Mouse (Mus musculus): Measurements from ENCODE around the gene Rgs12. TPM values are rescaled to one million over a fixed set of nuclear protein-coding genes. Genes with fewer than 3 reads are reported as not detected.
A peak's percentile ranks its signal among the peaks of the same experiment; 100 is the strongest.

The Rgs12 gene
- total RNA-seq, 2 experiments from 2014 or later: 18.9 to 20.4 TPM

DNA sequence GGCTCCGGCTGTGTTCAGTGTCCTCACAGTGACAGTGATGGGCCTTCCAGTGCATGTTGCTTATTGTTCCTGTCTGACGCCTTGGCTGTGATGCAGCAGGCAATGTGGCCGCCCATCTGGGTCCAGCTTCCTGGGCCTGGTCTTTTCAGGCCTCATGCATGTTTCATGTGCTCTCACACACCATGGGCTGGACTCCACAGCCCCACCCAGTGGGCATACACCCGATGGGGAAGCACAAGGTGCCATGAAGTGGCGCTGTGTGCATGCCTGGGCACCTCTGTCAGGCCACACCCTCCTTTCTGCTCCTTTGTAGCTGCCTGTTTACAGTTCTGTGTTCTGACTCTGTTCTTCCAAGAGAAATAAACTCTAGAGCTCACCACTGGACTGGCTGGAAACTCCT lies 83.8 kb downstream of the Rgs12 start:
- DNase-seq: no peak

DNA sequence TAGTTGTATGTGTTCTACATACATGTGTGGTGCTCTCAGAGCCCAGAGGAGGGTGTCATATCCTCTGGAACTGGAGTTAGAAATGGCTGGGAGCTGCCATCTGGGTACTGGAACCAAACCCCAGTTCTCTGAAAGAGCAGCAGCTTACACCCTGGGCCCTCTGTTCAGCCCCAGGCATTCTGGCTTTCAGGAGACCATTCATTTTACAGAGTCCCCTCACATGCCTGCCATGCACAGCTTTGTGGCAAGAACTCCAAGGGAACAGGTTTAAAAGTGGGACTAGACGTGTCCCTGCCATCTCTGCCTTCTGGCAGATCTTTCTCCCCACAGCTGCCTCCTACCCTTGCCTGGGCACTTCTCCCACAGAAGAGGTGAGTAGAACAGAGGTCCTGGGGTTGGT lies 84.4 kb downstream of the Rgs12 start:
- DNase-seq: no peak

DNA sequence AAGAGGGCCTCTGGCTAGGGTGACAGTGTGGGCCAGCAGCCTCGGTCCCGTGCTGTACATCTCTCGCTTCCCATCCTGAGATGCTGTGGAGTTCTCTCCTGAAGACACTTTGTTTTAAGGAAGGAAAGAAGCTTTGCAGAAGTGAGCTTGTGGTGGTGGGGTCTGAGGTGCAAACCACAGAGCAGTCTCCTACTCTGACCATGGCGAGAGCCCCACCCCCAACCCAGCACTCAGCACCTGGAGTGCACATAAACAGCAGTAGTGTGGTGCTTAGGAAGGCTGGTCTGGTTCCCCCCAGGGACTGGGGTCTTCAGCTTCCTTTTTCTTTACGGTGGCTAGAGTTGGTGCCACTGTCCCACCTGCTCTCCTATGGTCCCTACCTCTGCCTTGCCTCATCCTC lies 85.9 kb downstream of the Rgs12 start:
- no peak for DNase-seq

DNA sequence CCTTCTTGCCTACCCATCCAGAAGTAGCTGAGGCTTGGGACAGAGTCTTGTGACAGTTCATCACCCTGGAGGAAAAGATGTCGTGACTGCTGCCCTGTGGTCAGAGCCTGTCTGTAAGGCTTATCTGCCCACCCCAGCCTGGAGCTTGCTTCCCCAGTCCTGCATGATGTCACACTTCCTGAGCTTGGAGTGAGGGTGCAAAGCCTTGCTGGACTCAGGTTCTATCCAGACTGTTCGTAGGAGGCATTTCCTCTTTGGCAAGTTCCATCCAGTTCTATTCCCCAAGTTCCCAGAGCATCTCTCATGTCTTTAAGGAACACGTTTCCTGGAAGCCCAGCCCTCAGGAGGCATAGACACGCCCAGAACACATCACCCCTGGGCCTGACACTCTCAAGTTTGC lies 86.5 kb downstream of the Rgs12 start:
- DNase-seq: peak; percentile 40 to 81

DNA sequence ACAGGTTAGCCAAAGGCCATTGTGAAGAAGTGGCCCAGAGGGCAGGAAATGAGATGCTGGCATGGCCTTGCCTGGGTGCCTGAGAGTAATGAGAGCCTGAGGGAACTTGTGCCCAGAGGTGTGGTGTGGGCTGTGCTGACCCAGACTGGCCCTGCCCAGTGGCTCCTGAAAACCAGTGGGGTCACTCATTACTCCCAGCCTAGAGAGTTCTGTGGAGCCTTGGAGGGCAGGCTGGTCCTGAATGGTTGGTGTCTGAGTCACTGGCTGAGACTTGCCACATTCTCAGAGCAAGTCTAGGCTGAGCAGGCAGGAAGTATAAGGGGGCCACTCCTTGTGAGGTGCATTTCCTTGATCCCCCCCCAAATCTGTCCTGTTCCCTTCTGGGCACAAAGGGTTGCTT lies 88.2 kb downstream of the Rgs12 start:
- DNase-seq: no peak

DNA sequence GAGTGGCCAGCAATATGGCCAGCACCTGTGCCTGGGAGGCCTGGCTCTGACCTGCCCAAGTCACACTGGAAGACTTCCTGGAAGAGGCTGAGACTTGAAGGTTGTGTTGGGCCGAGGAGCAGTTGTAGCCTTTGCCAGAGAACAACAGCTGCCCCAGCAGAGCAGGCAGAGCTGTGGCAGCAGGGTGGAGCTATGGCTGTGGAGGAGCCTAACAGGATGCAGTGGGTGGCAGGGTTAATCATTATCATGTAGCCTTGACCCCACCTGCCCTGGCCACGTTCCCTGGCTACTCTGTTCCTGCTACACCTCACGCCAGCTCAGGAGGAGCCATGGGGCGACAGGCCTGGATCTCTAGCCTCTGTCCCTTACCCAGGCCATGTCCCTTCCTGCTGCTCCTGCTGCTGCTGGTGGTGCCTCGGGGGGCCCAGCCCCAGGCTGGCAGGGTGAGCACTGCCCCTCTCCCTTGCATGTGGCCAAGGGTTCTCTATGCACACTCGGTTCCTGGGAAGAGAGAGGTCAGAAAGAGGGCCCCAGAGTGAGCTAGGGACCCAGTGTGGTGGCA lies 92.1 kb downstream of the Rgs12 start, which contains the start of gene Hgfac:
TSS of gene Hgfac (plus strand) at position 242 of the 562 bp plus-strand sequence.
- DNase-seq: no peak

DNA sequence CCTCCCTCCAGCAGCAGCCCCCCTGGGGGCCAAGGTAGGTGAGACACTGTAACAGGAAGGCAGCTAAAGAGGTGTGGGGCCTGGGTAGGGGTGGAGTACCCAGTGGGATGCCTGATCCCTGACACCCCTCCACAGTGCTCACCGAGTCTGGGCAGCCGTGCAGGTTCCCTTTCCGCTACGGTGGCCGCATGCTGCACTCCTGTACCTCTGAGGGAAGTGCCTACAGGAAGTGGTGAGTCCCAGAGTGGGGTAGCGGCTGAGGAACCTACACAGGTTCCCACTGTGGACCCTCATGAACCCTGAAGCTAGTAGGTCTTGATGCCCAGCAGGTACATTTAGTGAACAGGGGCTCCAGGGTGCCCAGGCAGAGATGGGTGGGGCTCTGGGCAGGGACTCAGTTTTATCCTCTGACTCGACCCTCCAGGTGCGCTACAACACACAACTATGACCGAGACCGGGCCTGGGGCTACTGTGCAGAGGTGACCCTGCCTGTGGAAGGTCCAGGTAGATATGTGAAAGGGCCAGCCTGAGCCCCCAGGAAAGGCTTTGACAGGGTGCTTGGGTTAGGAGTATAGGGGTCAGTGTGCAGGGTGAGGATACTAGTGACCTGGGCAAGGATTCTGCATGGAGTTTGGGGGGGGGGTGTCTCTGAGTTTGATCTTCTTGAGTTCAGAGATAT lies 93.3 kb downstream of the Rgs12 start:
- no peak for DNase-seq

DNA sequence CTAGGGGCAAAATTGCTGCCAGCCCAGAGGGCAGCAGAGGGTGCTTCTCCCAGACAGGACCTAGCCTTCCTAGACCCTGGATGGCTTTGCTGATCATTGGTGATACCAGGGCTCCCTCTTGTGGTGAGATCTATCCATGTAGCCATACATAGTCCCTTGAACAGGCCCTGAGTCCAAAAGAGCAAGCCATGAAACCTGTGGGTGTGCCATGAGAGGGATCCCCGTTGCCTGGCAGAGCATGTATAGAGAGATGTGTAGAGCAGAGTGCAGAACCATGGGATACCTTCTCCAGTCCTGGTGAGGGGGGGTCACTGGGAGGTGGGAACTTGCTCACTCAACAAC lies 93.8 kb downstream of the Rgs12 start:
- peak; percentile 80 to 88 for DNase-seq

DNA sequence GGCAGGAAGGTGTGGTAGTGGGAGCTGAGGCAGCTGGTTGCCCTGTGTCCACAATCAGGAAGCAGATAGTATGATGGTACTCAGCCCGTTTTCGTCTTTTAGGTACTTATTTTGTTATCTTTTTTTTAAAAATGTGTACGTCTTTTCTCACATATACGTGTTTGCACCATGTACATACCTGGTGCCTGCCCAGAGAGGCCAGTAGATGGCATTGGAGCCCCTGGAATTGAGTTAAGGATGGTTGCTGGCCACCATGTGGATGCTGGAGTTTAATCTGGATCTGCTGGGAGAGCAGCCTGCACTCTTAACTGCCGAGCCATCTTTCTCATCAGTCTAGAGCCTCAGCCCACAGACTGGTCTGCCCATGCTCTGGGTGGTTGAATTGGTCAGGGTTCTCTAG lies 101.3 kb downstream of the Rgs12 start:
- no peak for DNase-seq

DNA sequence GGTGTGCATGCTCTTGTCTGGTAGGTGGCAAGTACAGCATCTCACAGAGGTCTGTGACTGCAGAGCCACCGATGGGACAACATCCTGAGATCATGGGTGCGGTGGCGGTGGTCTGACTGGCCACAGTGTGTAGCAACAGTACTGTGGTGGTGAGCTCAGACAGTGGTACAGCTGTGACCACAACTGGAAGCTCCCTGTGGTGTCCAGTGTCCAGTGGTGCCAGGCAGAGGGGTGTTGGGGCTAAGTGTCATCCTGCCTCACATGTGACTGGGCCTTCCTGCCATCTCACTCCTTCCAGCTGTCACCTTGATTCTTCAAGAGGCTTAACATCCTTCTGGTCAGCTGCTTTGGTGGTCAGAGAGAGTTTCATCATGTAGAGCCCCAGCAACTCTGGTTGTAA lies 105.4 kb downstream of the Rgs12 start:
- no peak for DNase-seq

DNA sequence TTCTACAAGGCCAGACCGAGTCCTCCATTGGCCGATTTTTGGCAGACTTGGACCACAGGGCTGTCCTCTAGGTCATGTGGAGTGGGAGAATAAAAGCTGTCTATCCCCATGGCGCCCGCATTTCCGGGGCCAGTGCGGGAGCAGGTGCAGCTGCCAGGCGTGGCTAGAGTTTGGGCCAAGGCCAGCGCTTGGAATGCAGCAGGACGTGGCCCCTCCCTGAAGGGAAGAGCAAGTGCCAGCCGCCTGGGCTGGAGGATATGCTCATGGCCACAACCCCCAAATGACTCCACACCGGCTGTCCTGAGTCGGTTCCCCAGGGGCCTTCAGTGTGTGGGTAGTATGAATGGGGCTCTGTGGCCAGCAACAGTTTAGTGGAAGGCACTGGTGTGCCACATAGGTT lies 105.8 kb downstream of the Rgs12 start:
- DNase-seq: peak in 1 of 2 experiments; percentile 53

DNA sequence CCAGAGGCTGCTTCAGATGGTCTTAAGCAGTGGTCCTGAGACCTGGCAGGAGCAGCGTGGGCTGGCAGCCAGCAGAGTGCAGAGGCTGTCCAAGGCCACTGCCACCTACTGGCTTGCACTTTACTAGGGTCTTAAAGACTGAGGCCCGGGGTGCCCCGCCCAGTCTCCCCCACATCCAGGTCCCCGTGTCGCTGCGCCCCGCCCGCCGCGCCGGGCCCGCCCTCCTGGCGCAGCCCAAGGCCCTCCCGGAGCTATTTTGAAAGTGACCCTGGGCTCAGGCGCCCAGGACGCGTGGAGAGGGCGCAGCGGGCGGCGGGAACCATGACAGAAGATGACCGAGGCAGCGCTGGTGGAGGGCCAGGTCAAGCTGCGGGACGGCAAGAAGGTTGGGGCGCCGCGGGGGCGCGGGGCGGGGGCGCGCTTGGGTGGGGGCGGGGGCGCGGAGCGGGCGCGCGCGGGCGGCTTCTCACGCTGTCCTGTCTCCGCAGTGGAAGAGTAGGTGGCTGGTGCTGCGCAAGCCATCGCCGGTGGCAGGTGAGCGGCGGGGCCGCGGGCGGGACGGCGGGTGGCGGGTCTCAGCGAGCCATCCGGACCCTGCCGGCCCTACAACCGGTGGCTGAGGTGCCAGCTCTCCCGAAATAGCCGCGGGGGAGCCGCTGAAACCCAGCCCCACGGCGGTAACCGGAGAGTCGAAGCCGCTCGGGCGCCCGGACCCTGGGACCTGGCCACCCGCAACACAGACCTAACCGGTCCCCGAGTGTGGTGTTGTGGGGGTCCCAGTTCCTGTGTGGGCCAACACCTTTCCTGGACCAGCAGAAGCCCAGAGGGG lies 107.6 kb downstream of the Rgs12 start, which contains the start of gene Dok7:
TSS of gene Dok7 (plus strand) at position 163 of the 829 bp plus-strand sequence.
- peak; percentile 71 to 81 for DNase-seq

DNA sequence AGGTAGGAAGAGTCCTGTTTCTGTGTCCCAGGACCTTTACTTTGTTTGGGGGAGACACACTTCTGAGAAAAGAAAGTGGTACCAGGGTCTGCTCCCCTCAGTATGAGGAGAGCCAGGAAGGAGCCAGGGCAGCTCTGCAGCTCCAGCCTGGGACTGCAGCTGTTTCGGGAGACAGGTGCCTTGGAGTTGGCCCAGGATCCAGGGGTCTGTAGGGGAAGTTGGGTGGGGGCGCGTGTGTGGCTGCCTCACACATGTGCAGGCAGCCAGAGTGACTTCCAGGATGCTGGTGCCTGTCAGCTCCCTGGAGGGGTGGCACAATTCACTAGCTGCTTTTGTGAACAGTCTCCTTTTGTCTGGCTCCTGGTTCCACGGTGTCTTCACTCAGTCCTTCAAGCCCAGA lies 108.3 kb downstream of the Rgs12 start:
- no peak for DNase-seq

DNA sequence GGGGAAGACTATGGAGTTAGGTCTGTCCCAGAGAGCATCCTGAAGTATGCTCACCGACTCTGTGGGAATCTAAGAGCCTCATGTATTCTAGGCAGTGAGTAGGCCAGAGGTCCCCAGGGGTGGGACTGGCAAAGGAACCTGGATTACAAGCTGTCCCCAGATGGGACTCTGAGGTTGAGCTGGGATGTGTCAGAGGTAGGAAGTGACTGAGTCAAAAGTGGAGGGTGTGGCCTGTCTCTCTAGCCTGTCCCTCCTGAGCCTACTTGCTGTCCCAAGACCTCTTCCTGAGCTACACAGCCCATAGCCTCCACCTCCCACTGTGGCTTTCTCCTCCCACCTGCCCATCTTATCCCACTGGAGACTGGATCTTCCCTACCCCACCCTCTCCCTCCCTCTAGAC lies 109.0 kb downstream of the Rgs12 start:
- no peak for DNase-seq

DNA sequence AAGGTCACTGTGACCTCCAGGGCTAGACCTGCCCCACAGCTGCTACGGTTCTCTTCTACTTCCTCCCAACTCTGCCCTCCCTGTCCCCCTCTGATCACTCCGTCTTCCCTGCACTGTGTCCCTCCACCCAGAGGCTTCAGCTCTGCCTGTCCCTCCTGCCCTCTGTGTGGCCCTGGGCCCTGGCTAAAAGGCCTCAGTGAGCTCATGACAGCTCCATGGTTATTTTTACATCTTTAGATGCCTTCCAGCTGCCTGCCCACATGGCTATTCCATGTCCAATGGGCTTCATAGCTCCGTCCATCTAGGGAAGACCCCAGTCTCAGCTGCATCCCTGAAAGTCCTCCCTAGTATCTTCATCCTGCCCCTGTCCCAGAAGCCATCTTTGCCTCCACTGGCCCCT lies 110.9 kb downstream of the Rgs12 start:
- DNase-seq: peak; percentile 49 to 63

DNA sequence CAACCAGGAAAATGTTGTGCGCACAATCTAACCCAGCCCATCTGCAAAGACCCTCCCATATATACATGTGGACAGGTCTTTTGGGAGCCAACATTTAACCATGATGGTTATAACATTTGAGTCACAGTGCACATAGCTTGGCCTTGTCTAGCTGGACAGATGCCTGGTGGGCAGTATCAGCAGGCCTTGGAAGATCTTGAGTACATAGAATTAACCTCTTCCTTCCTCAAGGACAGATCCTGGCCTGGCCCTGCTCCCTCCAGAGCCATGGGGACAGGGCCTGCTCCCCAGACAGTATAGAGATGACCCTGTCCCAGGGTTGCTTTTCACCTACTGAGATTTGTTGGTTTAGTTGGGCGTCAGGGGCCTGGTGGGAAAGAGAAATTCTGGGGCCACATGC lies 120.6 kb downstream of the Rgs12 start:
- no peak for DNase-seq

DNA sequence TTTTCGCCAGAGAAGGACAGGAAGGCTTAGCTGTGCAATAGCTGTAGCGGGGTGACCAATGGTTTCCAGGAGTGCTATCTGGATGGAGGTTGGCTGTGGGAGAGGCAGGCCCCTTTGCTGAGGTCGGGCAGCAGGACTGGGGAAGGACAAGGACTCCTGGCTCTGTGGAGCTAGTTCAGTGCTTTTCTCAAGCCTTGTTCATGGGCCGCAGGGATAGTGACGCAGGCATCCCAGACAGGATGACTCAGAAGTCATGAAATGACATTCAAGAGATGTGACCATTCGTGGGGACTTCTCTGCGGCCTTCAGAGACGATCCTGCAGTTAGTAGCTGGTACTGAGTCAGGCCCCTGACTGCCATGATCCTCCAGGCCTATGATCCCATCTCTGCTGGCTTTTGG lies 121.1 kb downstream of the Rgs12 start:
- DNase-seq: peak in 1 of 2 experiments; percentile 36

DNA sequence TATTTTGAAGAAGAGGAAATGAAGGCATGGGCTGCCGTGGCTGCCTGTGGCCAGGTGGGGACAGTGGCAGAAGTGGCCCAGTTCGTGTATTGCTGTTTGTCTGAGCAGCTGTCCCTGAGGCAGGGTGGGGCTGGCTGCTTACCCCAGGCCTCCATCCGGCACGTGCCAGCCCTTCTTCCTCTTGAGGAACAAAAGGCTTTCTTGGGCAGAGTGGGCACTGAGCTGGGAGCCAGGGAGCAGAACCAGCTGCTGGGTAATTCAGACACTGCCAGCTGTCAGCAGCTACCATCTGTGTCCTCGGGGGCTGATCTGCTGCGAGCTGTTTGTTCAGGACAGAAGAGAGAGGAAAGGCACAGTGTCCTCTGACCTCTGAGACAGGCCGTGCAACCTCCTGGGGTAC lies 121.7 kb downstream of the Rgs12 start:
- DNase-seq: no peak

DNA sequence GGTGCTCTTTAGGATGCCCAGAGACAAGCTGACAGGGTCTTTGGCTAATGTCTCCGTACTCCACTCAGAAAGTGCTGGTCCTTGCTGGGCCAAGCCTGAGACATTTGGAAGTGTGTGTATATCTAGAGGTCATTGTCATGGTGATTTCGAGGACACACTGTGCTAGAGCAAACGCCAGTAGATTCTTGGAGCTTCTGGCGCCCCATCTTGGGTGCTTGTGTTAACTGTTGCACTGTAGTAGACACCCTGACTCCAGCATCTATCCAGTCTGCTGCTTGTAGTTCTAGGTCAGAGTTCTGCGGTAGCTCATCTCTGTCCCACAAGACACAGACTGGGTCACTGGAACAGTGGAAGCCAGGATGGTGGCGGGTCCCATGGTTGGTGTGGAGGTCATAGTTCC lies 122.6 kb downstream of the Rgs12 start:
- DNase-seq: no peak

DNA sequence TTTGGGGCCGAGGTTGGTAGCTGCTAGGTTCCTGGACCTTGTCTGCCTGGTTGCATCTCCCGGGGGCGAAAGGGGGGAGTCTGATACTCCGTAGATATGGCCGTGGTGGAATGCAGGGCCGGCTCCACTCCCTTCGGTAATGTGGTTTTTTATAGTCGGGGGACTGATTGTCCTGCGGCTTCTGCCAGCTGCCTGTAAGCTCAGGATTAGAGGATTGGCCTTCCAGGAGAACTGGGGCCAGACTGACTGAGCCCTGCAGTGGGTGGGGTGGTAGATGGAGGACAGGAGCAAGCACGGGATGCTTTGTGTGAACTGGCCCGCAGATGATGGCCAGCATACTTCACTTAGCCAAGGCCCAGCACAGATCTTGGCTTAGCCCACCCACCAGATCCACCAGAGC lies 124.0 kb downstream of the Rgs12 start:
- peak in 1 of 2 experiments; percentile 58 for DNase-seq

DNA sequence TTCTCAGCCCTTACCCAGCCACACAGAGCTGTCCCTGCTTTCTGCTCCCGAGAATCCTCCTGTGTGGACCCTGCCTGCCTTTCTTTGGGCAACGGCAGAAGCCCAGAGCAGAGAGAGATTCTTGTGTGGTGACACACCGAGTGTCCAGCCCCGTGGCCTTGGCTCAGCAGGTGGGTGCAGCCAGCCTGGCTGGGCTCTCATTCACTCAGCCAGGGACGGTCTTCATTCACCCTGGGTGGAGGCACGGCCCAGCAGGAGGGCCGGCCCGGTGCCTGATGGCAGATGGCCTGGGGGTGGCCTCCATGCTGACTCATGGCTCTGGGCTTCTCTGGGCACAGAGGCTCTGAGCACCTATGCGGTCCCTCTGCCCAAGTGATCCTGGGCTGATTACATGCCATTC lies 124.7 kb downstream of the Rgs12 start:
- DNase-seq: peak; percentile 45 to 71

DNA sequence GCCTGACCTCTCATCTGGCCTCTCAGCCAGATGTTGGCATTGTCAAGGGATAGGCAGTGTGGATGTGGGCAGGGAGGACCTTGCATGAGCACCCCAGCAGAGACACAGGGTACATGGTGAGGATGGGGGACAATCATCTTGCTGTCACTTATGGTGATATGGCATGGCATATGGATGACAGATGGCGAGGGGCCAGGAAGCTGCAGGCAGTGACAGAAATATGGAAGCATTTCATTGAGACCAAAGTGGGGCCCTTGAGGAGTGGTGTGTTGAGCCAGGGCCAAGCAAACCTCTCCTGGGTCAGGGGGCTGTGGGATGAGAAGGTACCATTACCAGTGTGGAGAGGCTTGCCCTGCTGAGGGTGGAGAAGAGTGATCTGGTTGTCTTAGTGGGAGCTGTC lies 127.1 kb downstream of the Rgs12 start:
- no peak for DNase-seq

DNA sequence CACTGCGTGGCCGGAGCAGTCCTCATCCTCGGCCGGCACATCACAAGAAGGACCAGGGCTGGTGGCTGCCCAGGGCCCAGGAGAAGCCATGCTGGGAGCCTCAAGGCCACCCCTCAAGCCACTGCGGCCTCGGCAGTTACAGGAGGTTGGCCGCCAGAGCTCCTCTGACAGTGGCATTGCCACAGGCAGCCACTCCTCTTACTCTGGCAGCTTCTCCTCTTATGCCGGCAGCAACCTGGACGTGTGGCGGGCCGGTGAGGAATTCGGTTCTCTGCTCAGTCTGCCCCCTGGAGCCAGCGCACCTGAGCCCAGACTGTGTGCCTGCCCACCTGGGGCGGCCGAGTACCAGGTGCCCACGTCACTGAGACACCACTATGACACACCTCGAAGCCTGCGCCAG lies 129.9 kb downstream of the Rgs12 start:
- no peak for DNase-seq

DNA sequence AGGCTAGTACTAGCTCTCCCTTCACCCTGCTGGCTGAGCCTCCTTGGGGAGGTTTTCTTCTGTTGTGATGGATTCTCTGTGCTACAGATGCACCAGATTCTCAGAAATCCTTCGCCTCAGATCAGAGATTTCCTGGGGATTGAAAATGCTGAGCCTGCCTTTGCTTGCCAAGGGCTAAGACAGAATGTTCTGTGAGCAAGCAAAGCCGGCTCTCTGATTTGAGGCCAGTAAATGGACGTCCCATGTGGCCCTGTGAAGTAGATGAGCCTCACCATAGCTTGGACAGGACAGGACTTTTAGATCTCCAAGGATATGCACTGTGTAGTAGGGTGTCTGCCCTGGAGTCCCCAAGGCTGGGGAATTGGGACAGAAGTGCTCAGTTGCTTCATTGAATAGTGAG lies 135.7 kb downstream of the Rgs12 start:
- DNase-seq: no peak
